Mouse (Mus musculus) stomach, postnatal 0 days (tissue): ENCODE measurements around the gene Ppm1g. TPM values are rescaled to one million over a fixed set of nuclear protein-coding genes. Genes with fewer than 3 reads are reported as not detected.
A peak's percentile ranks its signal among the peaks of the same experiment; 100 is the strongest.

ENCODE experiments used
- ATAC-seq: fragments of 200-750 bp; cut with Nextera tagmentation; 2 replicates; pipeline ENCODE4 v1.8.0; 2017; ENCODE audit not compliant: low FRiP score, low TSS enrichment
- DNase-seq: peaks from one replicate; pipeline ENCODE4 v3.0.0-alpha.2; 2016; ENCODE audit warnings: low spot score
- H3K27ac ChIP-seq: fragments of 300-500 bp; sonication (generic); replicated peaks from 2 replicates; pipeline ENCODE4 v1.5.1; 2014; ENCODE audit warnings: mild to moderate bottlenecking, control low read depth
- H3K27me3 ChIP-seq: fragments of 300-500 bp; sonication (generic); 2 replicates; pipeline ENCODE4 v1.6.1; 2014; ENCODE audit warnings: low read length; ENCODE audit not compliant: control insufficient read depth, insufficient read depth
- H3K36me3 ChIP-seq: fragments of 300-500 bp; sonication (generic); 2 replicates; pipeline ENCODE4 v1.6.1; 2014; ENCODE audit warnings: low read length, mixed read lengths; ENCODE audit not compliant: control insufficient read depth, insufficient read depth
- H3K4me1 ChIP-seq: fragments of 300-500 bp; sonication (generic); replicated peaks from 2 replicates; pipeline ENCODE4 v1.6.1; 2014; ENCODE audit warnings: antibody characterized with exemption; ENCODE audit not compliant: control insufficient read depth, insufficient read depth
- H3K4me2 ChIP-seq: fragments of 300-500 bp; sonication (generic); replicated peaks from 2 replicates; pipeline ENCODE4 v1.6.1; 2014; ENCODE audit warnings: low read depth, mild to moderate bottlenecking, control low read depth, moderate library complexity
- H3K4me3 ChIP-seq: fragments of 300-500 bp; sonication (generic); 2 replicates; pipeline ENCODE4 v1.5.1; 2014; ENCODE audit warnings: low read depth, low read length, control low read depth
- H3K9ac ChIP-seq: fragments of 300-500 bp; sonication (generic); 2 replicates; pipeline ENCODE4 v1.6.1; 2014; ENCODE audit warnings: mild to moderate bottlenecking, low read length, control low read depth, mixed read lengths
- H3K9me3 ChIP-seq: fragments of 300-500 bp; sonication (generic); 2 replicates; pipeline ENCODE4 v1.6.1; 2016; ENCODE audit warnings: low read length; ENCODE audit not compliant: control insufficient read depth
- CTCF ChIP-seq: IDR thresholded peaks from 2 replicates; pipeline ENCODE4 v1.5.1; 2016; ENCODE audit warnings: antibody characterized with exemption, low read depth, mild to moderate bottlenecking, moderate library complexity
- EP300 ChIP-seq: optimal IDR thresholded peaks from 2 replicates; pipeline ENCODE3; 2016; ENCODE audit warnings: antibody characterized with exemption
- whole genome bisulfite sequencing: fragments of 180-500 bp; shearing (Covaris S2); extraction: QIAGEN DNeasy Blood & Tissue Kit; methylation state at CpG from one replicate; pipeline ENCODE4 v1.1.7; 2014; 5-methylcytosine and 5-hydroxymethylcytosine counted together
- polyA plus RNA-seq: library from polyadenylated mRNA; unstranded; fragments of >200 nt; fragmentation: Nextera tagmentation; extraction: Ambion mirVana; gene quantifications from 2 replicates; pipeline ENCODE4 v1.2.1, GENCODE M21; 2015

Ppm1g gene
- polyA plus RNA-seq, 1 experiment from 2014 or later = 59.4 TPM

- H3K4me1 ChIP-seq = 0 out of 2 replicates have a peak, but pooled peaks cover 3% of the 10 kb centered on the region
- H3K4me3 ChIP-seq = peak overlapping the region; percentile 87
- no peaks in the 10 kb centered on the region for H3K9me3 ChIP-seq
- DNase-seq = peak; percentile 93
- TF ChIP-seq CTCF (no peak), EP300 (no peak)
- peak; percentile 79 for ATAC-seq
- H3K27ac ChIP-seq = peak overlapping the region; percentile 88
- H3K9ac ChIP-seq = peak overlapping the region; percentile 82
- 10% methylated on average over 42 of the region's 42 CpGs for WGBS
- no peaks in the 10 kb centered on the region for H3K27me3 ChIP-seq
- peak overlapping the region; percentile 80 for H3K4me2 ChIP-seq
- H3K36me3 ChIP-seq = peaks cover 36% of the 10 kb centered on the region
Observed at GRCm38 (mm10) chr5:31192045-31192938, 28.2 kb downstream of the Ppm1g start.

DNA sequence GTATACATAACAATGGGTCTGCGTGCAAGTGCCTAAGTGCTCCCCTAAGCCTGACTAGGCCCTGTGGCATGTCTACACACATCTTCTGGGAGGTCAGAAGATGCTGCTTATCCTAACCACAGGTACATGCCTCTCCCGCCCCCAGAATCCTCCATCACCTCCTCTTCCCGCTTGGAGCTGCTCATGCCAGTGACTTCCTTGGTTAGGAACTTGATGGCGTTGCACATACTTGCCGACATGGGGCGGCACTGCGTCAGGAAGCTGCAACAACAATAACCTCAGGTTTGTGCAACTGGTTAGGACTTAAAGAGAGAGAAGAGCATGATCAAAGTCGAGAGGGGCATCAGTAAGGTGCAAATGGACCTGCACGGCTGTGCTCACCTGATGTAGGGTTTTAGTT is 30.3 kb downstream of the Ppm1g start:
- ATAC-seq (no peak), DNase-seq (no peak)
- no peak overlapping the region for H3K4me2 ChIP-seq
- H3K36me3 ChIP-seq = peaks cover 25% of the 10 kb centered on the region; the same call in 1 of the 2 replicates
- H3K4me3 ChIP-seq = no peak overlapping the region
- H3K9me3 ChIP-seq = no peaks in the 10 kb centered on the region
- H3K27me3 ChIP-seq = no peaks in the 10 kb centered on the region
- no peak overlapping the region for H3K27ac ChIP-seq
- WGBS = 85% methylated on average over 9 of the region's 9 CpGs
- no peak for TF ChIP-seq EP300
- TF ChIP-seq CTCF = no peak
- no peak overlapping the region for H3K9ac ChIP-seq
- 0 out of 2 replicates have a peak, but pooled peaks cover 3% of the 10 kb centered on the region for H3K4me1 ChIP-seq

GRCm38 (mm10) chr5:31188223-31188840 is 32.2 kb downstream of the Ppm1g start:
- Histone ChIP-seq H3K9ac (no peak overlapping the region), H3K4me2 (no peak overlapping the region), H3K27ac (no peak overlapping the region), H3K9me3 (no peaks in the 10 kb centered on the region), H3K4me3 (no peak overlapping the region), H3K27me3 (no peaks in the 10 kb centered on the region), H3K4me1 (no peaks in the 10 kb centered on the region), H3K36me3 (peaks cover 22% of the 10 kb centered on the region; the same call in 1 of the 2 replicates)
- WGBS = 64% methylated on average over 4 of the region's 4 CpGs
- TF ChIP-seq EP300 (no peak), CTCF (peak; percentile 66)
- no peak for ATAC-seq
- no peak for DNase-seq

DNA sequence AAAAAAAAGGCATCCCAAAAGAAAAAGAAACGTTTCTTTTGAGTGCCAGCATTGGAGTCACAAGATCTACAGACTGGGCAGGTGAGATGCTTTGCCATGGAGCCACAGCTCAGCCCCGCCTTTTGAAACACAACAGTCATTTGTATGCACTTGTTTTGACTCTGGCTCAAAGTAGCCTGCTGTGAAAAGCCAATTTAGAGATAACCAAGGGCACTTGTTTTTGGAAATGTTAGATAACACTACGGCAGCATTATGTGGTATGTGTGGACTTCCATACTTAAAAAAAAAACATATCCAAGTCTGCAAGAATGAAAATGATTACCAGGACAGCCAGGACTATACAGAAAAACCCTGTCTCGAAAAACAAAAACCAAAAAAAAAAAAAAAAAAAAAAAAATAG is 36.8 kb downstream of the Ppm1g start:
- Histone ChIP-seq H3K4me1 (no peaks in the 10 kb centered on the region), H3K4me2 (no peak overlapping the region), H3K27ac (no peak overlapping the region), H3K9ac (no peak overlapping the region), H3K4me3 (no peak overlapping the region), H3K36me3 (peaks cover 14% of the 10 kb centered on the region; the same call in 1 of the 2 replicates), H3K9me3 (no peaks in the 10 kb centered on the region), H3K27me3 (no peaks in the 10 kb centered on the region)
- WGBS = 43% methylated on average over 4 of the region's 4 CpGs
- no peak for DNase-seq
- no peak for ATAC-seq
- TF ChIP-seq EP300 (no peak), CTCF (no peak)

GRCm38 (mm10) chr5:31181183-31181770 is 39.2 kb downstream of the Ppm1g start:
- Histone ChIP-seq H3K27ac (no peak overlapping the region), H3K4me3 (no peak overlapping the region), H3K9ac (no peak overlapping the region), H3K9me3 (no peaks in the 10 kb centered on the region), H3K4me1 (no peaks in the 10 kb centered on the region), H3K4me2 (no peak overlapping the region), H3K27me3 (no peaks in the 10 kb centered on the region), H3K36me3 (no peaks in the 10 kb centered on the region)
- WGBS = 88% methylated on average over 9 of the region's 9 CpGs
- TF ChIP-seq EP300 (no peak), CTCF (no peak)
- DNase-seq (no peak), ATAC-seq (no peak)
